Mouse (Mus musculus): ENCODE data around the gene Pnrc2.
A peak's percentile ranks its signal among the peaks of the same experiment; 100 is the strongest.

The Pnrc2 gene

DNA sequence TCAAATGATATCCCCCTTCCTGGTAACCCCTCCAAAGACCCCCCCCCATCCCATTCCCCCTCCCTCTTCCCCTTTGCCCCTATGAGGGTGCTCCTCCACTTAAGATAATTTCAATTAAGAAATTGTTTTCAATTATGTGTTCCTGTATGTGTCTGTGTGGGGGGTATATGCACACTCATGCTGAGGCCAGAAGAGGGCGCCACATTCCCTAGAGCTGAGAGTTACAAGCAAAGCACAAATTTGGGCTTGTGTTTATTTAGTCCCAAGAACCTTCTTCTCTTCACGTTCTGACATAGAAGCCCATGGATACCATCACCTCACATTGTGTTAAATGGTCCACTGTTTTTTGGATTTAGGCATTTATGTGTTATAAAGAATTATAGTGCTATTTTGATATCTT, 50.4 kb downstream of the Pnrc2 start:
- peak; percentile 62 for DNase-seq (ENCODE audit: low read depth)

DNA sequence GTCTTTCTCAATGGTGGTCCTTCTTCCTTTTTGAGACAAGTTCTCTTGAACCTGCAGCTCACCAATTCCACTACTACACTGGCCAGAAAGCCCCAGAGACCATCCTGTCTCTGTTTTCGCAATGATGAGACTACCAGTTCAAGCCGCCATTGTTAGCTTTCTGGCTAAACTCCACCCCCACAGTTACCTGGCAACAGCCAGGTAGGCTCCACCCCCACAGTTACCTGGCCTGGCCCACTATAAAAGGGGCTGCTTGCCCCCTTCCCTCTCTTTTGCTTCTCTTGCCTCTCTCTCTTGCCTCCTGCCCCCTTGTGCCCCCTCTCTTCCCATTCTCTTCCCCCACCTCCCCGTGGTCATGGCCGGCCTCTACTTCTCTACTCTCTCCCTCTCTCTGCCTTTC, 51.9 kb downstream of the Pnrc2 start:
- DNase-seq (ENCODE audit: low read depth): no peak

Measured in naive thymus-derived CD4-positive, alpha-beta T cell, adult 2 months (primary cell).